Mouse (Mus musculus) embryonic facial prominence, embryonic 14.5 days (tissue): ENCODE data around the gene Gm45618. TPM values are rescaled to one million over a fixed set of nuclear protein-coding genes. Genes with fewer than 3 reads are reported as not detected.
A peak's percentile ranks its signal among the peaks of the same experiment; 100 is the strongest.

ENCODE experiments used
- ATAC-seq: fragments of 200-750 bp; cut with Nextera tagmentation; 2 replicates; pipeline ENCODE4 v1.8.0; 2017; ENCODE audit warnings: low read depth, moderate number of reproducible peaks, moderate TSS enrichment
- DNase-seq: peaks from one replicate; pipeline ENCODE4 v3.0.0-alpha.2; 2015; ENCODE audit warnings: low spot score
- H3K27ac ChIP-seq: fragments of 300-500 bp; sonication (generic); replicated peaks from 2 replicates; pipeline ENCODE4 v1.5.1; 2014; ENCODE audit warnings: low read depth, mild to moderate bottlenecking, low read length, moderate library complexity
- H3K27me3 ChIP-seq: fragments of 300-500 bp; sonication (generic); replicated peaks from 2 replicates; pipeline ENCODE4 v1.6.1; 2014; ENCODE audit warnings: low read length; ENCODE audit not compliant: control insufficient read depth, insufficient read depth
- H3K36me3 ChIP-seq: fragments of 300-500 bp; sonication (generic); 2 replicates; pipeline ENCODE4 v1.6.1; 2014; ENCODE audit warnings: low read length, mixed read lengths; ENCODE audit not compliant: control insufficient read depth, insufficient read depth
- H3K4me1 ChIP-seq: fragments of 300-500 bp; sonication (generic); 2 replicates; pipeline ENCODE4 v1.6.1; 2014; ENCODE audit warnings: antibody characterized with exemption, low read length; ENCODE audit not compliant: control insufficient read depth, insufficient read depth
- H3K4me2 ChIP-seq: fragments of 300-500 bp; sonication (generic); 2 replicates; pipeline ENCODE4 v1.6.1; 2014; ENCODE audit warnings: low read depth, mild to moderate bottlenecking, low read length, moderate library complexity, mixed read lengths
- H3K4me3 ChIP-seq: fragments of 300-500 bp; sonication (generic); 2 replicates; pipeline ENCODE4 v1.5.1; 2014; ENCODE audit warnings: low read depth, mild to moderate bottlenecking, low read length
- H3K9ac ChIP-seq: fragments of 300-500 bp; sonication (generic); 2 replicates; pipeline ENCODE4 v1.6.1; 2014; ENCODE audit warnings: low read depth, mild to moderate bottlenecking, low read length, moderate library complexity, mixed read lengths
- H3K9me3 ChIP-seq: fragments of 300-500 bp; sonication (generic); 2 replicates; pipeline ENCODE4 v1.6.1; 2016; ENCODE audit warnings: low read length; ENCODE audit not compliant: control insufficient read depth
- WGBS: fragments of 180-500 bp; shearing (Covaris S2); extraction: QIAGEN DNeasy Blood & Tissue Kit; methylation state at CpG from one replicate; pipeline ENCODE4 v1.1.7; 2014; 5-methylcytosine and 5-hydroxymethylcytosine counted together
- polyA plus RNA-seq: library from polyadenylated mRNA; unstranded; fragments of >200 nt; fragmentation: Nextera tagmentation; extraction: Ambion mirVana; gene quantifications from 2 replicates; pipeline ENCODE4 v1.2.1, GENCODE M21; 2014

Gene Gm45618
- polyA plus RNA-seq, 1 experiment from 2014 or later: 0.28 TPM

- peaks cover 73% of the 10 kb centered on the region for H3K27me3 ChIP-seq
- 56% methylated on average over 17 of the region's 17 CpGs for whole genome bisulfite sequencing
Measured at GRCm38 (mm10) chr7:142089648-142090447, 30.7 kb downstream of the Gm45618 start.

GRCm38 (mm10) chr7:142088886-142089285, 31.6 kb downstream of the Gm45618 start:
- no peaks in the 10 kb centered on the region for H3K36me3 ChIP-seq
- H3K4me2 ChIP-seq: no peak overlapping the region
- peak; percentile 72; the same call in 1 of the 2 replicates for ATAC-seq
- H3K4me3 ChIP-seq: no peak overlapping the region
- WGBS: 4% methylated on average over 5 of the region's 5 CpGs
- H3K9me3 ChIP-seq: no peaks in the 10 kb centered on the region
- H3K4me1 ChIP-seq: peaks cover 7% of the 10 kb centered on the region
- H3K9ac ChIP-seq: no peak overlapping the region
- H3K27ac ChIP-seq: no peak overlapping the region
- H3K27me3 ChIP-seq: peaks cover 73% of the 10 kb centered on the region
- peak; percentile 80 for DNase-seq

More at GRCm38 (mm10) chr7:142089648-142090447, 30.7 kb downstream of the Gm45618 start:
- no peak for ATAC-seq
- no peak overlapping the region for H3K4me3 ChIP-seq
- no peak for DNase-seq
- no peaks in the 10 kb centered on the region for H3K36me3 ChIP-seq
- peaks cover 3% of the 10 kb centered on the region for H3K4me1 ChIP-seq
- no peak overlapping the region for H3K4me2 ChIP-seq
- H3K27ac ChIP-seq: no peak overlapping the region
- H3K9me3 ChIP-seq: no peaks in the 10 kb centered on the region
- H3K9ac ChIP-seq: no peak overlapping the region; the same call in 1 of the 2 replicates

GRCm38 (mm10) chr7:142087069-142087652, 33.4 kb downstream of the Gm45618 start:
- peaks cover 5% of the 10 kb centered on the region; the same call in 1 of the 2 replicates for H3K4me1 ChIP-seq
- whole genome bisulfite sequencing: 69% methylated on average over 1 of the region's 1 CpGs

GRCm38 (mm10) chr7:142086159-142086905, 34.2 kb downstream of the Gm45618 start:
- Histone ChIP-seq H3K27ac (no peak overlapping the region), H3K4me3 (no peak overlapping the region), H3K36me3 (0 out of 2 replicates have a peak, but pooled peaks cover 4% of the 10 kb centered on the region), H3K4me2 (no peak overlapping the region), H3K4me1 (peaks cover 5% of the 10 kb centered on the region; the same call in 1 of the 2 replicates), H3K9ac (no peak overlapping the region), H3K27me3 (peaks cover 73% of the 10 kb centered on the region), H3K9me3 (no peaks in the 10 kb centered on the region)
- 90% methylated on average over 4 of the region's 4 CpGs for WGBS
- ATAC-seq (no peak), DNase-seq (no peak)

More at GRCm38 (mm10) chr7:142087069-142087652, 33.4 kb downstream of the Gm45618 start:
- ATAC-seq (no peak), DNase-seq (no peak)
- H3K4me2 ChIP-seq: no peak overlapping the region
- H3K27ac ChIP-seq: no peak overlapping the region
- peaks cover 73% of the 10 kb centered on the region for H3K27me3 ChIP-seq
- H3K4me3 ChIP-seq: no peak overlapping the region
- H3K36me3 ChIP-seq: 0 out of 2 replicates have a peak, but pooled peaks cover 4% of the 10 kb centered on the region
- H3K9me3 ChIP-seq: no peaks in the 10 kb centered on the region
- no peak overlapping the region for H3K9ac ChIP-seq

GRCm38 (mm10) chr7:142084820-142085219, 35.7 kb downstream of the Gm45618 start:
- Histone ChIP-seq H3K4me1 (peaks cover 5% of the 10 kb centered on the region; the same call in 1 of the 2 replicates), H3K4me2 (no peak overlapping the region), H3K9ac (no peak overlapping the region), H3K36me3 (0 out of 2 replicates have a peak, but pooled peaks cover 4% of the 10 kb centered on the region), H3K4me3 (no peak overlapping the region), H3K27me3 (peaks cover 75% of the 10 kb centered on the region), H3K9me3 (no peaks in the 10 kb centered on the region), H3K27ac (no peak overlapping the region)
- 48% methylated on average over 3 of the region's 3 CpGs for whole genome bisulfite sequencing
- DNase-seq (peak; percentile 61), ATAC-seq (no peak)

GRCm38 (mm10) chr7:142084395-142084794, 36.1 kb downstream of the Gm45618 start:
- peaks cover 71% of the 10 kb centered on the region for H3K27me3 ChIP-seq
- no peaks in the 10 kb centered on the region for H3K9me3 ChIP-seq
- 0 out of 2 replicates have a peak, but pooled peaks cover 4% of the 10 kb centered on the region for H3K36me3 ChIP-seq
- H3K4me3 ChIP-seq: no peak overlapping the region
- no peak overlapping the region for H3K9ac ChIP-seq
- 28% methylated on average over 5 of the region's 5 CpGs for WGBS
- 0 out of 2 replicates have a peak, but pooled peaks have one; percentile 30 for ATAC-seq
- DNase-seq: no peak
- no peak overlapping the region for H3K4me2 ChIP-seq
- H3K4me1 ChIP-seq: peaks cover 5% of the 10 kb centered on the region; the same call in 1 of the 2 replicates
- H3K27ac ChIP-seq: no peak overlapping the region

GRCm38 (mm10) chr7:142083588-142084317, 36.8 kb downstream of the Gm45618 start:
- peaks cover 67% of the 10 kb centered on the region for H3K27me3 ChIP-seq
- peaks cover 5% of the 10 kb centered on the region; the same call in 1 of the 2 replicates for H3K4me1 ChIP-seq
- 0 out of 2 replicates have a peak, but pooled peaks cover 4% of the 10 kb centered on the region for H3K36me3 ChIP-seq
- ATAC-seq (0 out of 2 replicates have a peak, but pooled peaks have one; percentile 34), DNase-seq (peak; percentile 58)
- H3K9ac ChIP-seq: no peak overlapping the region
- H3K9me3 ChIP-seq: no peaks in the 10 kb centered on the region
- H3K4me3 ChIP-seq: no peak overlapping the region
- no peak overlapping the region for H3K4me2 ChIP-seq
- 31% methylated on average over 11 of the region's 12 CpGs for WGBS
- H3K27ac ChIP-seq: no peak overlapping the region
